Mouse (Mus musculus) ES-CJ7 (cell line): ENCODE results near the gene Vax2.
A peak's percentile ranks its signal among the peaks of the same experiment; 100 is the strongest.

Experiments used
- DNase-seq: peaks from one replicate; pipeline ENCODE4 v3.0.0; 2011; ENCODE audit warnings: low read depth, low spot score

Vax2 gene

DNA sequence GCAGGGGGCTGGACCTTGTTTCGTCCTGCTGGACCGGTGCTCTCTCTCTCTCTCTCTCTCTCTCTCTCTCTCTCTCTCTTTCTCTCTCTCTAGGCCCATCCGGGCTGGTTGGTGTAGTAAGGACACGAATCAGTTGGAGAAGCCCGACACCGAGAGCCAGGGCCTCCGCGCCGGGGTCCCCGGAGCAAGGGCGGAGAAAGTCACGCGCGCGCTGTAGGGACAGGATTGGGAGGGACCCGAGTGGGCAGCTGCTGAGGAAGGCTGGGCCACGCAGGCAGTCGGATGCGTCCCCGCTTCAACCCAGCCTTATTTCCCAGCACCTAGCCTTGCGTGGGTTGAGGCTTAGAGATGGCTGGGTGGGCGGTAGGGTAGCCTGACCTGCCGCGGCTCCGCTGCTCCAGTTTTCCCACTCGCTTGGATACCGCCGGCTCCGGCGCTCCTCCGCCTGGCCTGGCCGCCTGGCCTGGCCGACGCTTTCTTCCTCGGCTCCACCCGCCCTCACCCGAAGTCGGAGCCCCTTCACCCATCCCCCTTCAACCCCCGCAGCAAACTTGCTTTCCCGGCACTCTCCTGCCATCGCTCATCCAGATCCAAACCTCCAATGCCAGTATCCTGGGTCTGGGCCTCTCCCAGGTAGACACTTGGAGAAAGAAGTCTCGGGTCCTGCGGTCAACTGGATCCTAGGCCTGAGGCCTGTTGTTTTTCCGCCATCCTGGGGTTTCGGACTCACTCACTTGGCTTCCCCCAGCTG, 836 bp downstream of the Vax2 start:
- no peak for DNase-seq

DNA sequence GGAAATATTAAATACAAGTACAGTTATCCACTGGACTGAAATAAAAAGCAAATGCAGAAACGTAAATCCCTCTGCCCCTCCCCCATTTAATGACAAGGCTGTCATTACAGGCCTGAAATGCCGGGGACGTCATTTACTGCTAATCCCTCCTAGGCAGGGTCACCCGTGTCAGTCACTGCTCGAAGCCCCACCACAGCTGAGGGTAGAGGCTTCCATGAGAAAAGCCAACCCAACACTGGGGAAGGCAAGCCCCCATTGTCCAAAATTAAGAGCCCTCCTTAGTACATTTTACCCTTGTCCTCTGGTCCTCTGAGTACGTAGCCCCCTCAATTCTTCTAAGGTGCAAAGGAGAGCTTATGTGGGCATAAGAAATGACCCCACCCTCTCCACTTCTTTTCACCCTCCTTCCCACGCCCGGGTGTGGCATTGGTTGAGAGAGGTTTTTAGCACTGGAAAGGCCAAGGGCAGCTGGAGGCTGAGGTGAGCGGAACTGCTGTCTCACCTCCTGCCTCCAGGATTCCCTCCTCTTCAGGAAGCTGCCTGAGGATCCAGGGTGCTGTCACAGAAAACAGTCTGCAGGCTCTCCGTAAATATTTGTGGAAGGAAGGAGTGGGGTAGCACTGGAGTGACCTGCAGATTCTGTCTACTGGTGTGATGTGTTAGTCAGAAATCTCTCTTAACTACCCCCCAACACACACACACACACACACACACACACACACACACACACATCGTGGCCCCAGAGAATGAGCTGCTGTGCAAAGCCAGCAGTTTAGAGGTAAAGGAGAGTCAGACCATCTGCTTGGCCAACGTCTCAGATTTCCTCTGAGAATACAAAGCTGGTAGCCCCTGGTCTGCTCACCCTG, 2.4 kb downstream of the Vax2 start:
- no peak for DNase-seq

DNA sequence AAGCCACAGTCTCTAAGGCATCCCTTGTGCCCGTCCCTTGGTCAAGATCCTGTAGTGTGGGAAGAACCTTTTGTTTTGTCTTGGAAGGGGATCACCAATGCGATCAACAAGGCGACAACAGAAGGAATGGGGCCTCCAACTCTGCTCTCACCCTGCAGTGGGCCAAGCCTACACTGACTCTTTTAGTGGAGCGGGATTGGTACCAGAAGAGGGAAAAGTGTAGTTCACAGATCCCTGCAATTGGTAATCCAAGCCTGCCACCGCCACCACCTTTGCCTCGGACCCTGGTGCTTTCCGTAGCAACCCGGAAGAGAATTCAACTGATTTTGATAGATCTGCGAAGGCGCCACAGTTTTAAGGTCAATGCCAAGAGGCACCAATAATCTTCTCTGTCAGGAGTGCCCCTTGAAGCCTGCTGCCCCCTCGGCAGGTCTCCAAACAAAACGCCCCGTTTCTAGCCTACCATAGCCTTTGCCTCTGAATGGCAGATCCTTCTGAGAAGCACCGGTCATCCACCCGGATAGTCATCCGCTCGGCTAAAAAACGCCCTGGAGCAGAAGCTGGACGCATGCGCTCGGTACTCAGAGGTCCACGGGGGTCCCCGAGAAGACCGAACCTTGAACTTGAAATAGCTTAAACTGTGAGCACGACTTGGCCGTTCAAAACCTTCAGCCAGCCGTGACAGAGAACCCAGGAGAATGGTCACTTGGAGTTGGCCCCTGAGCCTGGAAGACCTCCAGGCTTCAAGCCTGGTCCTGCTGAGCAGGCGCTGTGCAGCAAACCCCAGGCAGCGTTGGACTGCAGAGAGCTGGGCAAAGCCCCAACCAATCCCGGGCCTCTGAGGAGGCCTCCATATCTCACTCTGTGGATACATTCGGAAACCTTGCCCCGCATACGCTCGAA, 3.4 kb downstream of the Vax2 start:
- DNase-seq = no peak

DNA sequence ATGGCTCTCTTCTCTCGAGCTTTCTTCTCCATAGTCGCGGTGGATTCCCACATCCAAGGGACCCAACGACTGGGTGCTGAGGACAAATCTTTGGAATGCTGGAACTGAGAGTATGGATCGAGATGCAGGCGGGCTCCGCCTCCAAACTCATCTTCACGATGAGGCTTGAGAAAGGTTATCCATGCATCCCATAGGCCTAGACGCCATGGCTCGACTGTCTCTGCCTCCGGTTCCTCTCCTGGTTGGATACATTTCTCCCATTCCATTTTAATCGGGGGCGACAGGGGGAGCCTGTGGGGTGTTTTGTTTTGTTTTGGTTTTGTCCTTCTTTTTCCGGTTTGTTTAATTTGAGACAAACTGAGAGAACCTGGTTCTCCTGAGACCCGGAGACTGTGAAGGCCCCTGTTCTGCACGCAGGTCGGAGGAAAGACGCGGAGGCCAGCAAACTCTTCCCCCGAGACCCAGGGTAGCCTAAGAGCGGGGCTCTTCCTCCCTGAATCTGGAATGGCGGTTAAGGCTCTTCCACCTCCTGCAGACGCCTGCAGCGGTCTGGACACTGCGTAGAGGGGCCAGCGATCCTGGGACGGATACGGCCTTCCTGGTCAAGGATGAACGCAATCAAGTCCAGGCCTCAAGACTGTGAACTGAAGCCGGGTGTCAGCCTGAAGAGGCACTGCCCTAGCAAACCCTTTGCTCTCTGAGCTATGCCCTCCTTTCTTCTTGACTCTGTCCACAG, 4.6 kb downstream of the Vax2 start:
- DNase-seq = no peak

DNA sequence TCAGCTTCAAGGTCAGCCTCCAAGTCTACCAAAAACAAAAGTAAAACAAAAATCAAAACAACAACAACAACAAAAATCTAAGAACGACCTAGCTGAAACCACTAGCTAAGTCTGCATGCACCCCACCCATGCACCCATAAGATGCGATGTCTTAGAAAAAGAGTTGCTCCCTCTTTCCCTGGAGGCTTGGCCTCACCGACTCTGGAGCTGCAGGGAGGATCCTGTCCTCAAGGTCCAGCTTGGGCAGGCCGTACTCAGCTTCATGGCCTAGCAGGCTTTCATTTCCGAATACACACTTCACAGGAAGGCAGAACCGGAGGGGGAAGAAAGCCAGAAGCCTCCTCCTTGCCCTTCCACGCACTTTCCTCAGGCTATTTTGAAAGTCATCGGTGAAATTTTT, 6.0 kb downstream of the Vax2 start:
- DNase-seq = no peak

DNA sequence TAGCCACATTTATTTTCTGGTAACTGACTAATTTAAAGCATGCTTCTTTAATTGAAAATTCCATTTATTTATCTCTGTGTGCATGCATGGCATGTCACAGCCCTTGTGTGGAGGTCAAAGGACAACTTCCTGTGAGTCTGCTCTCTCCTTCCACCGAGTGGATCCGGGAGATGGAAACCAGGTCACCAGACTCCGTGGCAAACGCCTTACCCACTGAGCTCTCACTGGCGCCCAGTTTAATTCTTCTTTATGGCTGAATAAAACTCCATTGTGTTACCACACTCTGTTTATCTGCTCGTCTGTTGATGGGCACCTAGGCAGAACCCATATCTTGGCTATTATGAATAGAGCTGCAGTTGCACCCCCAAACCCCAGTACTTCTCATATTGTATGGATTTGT, 11.5 kb downstream of the Vax2 start:
- no peak for DNase-seq

DNA sequence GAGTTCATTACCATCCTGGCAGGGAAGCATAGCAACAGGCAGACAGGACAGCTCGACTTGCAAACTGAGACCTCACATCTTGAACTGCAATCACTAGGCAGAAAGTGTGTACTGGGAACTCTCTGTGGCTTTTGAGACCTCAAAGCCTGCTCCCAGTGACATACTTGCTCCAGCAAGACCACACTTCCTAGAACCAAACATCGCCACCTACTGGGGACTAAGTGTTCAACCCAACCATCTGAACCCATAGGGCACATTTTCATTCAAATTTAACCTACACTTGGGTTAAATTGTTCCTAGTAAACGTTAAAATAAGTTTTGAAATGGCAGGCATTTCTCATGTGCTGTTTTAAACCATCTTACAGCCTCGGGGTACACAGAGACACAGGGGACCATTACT, 16.1 kb downstream of the Vax2 start:
- DNase-seq = peak; percentile 84

DNA sequence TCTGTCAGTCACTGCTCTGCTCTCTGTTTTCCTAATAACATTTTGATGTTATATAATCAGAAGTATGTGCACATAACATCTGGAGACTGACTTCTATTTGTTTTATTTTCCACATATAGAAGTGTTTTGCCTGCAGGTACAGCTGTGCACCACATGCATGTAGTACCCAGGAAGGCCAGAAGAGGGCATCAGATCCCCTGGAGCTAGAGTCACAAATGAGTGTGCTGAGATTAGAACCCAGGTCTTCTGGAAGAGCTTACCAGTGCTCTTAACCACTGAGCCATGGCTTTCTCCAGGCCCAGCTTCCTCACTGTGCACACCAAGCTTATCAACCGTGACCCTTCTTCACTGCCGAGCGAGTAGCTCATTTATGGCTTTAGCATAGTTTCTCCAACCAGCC, 17.4 kb downstream of the Vax2 start:
- DNase-seq = peak; percentile 72

DNA sequence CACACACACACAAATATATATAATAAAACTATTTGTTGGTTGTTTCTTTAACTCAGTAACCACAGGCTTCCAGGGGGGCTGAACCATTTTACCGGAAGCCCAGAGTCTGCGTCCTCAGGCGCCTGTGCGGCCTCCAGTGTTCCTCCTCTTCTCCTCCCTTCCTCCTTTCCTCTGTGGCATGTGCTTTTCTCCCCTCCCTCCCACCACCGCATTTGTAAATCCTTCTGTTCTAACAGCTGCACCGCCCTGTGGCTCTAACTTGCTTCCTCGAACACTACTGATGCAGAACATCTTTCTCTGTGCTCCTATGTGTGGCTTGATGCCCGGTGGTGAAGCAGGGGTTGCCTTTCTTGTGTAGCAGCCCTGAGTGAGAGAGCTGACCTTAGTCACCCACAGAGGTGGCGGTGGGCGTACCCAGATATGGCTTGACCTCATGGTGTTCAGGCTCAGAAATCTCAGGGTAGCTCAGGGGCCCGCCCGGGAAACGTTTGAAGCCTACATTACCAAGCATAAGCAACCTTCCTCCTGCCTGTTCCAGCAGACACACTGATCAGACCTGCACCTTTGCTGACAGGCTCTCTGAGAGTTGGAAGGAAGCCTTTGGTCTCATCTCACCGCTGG, 18.4 kb downstream of the Vax2 start:
- no peak for DNase-seq

DNA sequence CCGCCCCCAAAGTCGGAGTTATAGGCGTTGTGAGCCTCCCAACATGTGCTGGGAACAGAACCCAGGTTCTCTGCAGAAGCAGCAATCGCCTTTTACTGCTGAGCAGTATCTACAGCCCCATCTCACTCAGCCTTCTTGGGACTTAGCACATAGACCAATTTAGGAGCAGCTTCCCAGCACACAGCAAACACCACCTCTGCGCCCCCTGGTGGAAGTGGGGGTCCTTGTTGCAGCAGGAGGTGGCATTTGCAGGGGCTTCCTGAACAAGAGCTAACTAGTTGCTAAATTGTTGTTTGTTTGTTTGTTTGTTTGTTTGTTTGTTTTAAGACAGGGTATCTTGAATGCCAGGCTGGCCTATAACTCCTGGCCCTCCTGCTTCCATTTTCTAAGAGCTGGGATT, 20.1 kb downstream of the Vax2 start:
- peak; percentile 87 for DNase-seq

DNA sequence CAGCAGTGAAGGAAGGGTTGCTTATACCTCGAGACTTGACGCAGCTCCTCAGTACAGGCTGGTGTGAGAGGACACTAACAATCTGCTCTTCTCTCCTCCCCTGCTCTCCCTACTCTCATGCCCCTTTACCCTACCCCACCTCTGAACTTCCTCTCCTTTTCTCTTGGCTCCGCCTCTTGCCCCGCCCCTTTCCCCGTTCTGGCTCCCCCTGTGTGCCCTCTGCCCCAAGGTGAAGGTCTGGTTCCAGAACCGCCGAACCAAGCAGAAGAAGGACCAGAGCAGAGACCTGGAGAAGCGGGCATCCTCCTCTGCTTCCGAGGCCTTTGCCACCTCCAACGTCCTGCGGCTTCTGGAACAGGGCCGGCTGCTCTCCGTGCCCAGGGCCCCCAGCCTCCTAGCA, 26.2 kb downstream of the Vax2 start:
- peak; percentile 47 for DNase-seq

DNA sequence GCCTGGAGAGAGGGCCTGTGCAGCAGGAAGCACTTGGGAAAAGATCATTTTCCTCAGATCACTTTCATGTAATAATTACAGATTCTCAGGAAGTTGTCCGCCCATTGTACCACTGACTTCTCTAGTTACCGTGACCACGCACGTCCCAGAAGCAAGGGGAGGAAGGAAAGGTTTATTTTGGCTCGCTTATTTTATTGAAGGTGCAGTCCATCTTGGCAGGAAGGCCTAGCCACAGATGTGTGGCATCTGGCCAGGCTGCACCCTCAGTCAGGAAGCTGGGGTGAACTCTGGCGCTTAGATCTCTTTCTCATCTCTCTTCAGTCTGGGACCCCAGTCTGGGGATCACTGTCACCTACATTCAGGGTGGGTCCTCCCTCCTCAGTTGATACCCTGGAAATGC, 27.5 kb downstream of the Vax2 start:
- no peak for DNase-seq

DNA sequence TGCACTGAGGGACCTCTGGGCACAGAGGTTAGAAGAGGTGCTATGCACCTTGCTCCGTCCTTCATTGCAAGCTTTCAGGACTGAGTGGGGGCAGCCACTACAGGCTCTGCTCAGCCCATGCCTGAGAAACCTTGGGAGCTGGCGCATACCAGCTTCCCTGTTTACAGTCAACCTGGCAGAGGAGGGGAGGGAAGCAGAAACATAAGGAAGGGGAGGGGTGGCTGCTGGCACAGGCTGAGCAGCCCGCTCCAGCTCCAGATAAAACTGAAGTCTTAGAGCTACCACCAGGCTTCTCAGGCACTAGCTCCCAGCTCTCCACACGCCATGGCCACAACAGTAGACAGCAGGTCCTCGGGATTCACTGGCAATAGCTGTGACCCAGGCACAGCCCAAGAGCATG, 31.7 kb downstream of the Vax2 start, which contains the start of gene Atp6v1b1:
TSS of gene Atp6v1b1 (plus strand) at position 230 of the 400 bp plus-strand sequence.
- no peak for DNase-seq

DNA sequence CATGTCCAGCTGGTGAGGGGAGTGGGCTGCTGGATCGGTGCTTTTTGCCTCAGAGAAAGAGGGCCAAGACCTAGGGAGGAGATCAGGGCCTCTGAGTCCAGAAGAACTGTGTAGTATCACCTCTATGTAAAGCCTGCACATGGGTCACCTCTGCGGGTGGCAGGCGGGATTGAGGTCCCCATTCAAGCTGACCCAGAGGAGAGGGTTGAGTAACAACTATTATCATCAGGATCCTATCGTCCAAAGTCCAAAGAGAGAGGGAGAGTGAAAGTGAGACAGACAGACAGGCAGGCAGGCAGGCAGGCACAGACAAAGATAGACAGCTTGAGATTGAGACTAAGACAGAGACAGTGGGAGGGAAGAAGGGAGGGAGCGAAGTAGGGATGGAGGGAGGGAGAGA, 32.1 kb downstream of the Vax2 start:
- DNase-seq = no peak

DNA sequence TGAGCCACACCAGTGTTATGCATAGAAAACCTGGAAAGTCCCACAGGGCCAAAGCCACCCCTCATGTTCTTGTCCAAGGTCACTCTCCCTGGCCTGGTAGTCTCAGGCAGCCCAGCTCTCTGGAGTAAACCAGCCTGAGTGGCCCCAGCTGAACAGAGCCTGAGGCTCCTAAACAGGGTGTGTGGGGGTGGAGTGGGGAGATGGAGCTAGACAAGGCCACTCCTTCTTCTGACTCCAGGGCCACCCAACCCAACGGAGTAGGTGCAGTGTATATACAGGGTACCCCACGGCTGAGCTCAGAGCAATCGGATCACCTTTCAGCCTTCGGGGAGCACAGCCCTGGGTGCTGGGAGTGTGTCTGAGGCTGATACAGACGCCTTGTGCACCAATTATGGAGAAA, 33.1 kb downstream of the Vax2 start:
- DNase-seq = peak; percentile 52

DNA sequence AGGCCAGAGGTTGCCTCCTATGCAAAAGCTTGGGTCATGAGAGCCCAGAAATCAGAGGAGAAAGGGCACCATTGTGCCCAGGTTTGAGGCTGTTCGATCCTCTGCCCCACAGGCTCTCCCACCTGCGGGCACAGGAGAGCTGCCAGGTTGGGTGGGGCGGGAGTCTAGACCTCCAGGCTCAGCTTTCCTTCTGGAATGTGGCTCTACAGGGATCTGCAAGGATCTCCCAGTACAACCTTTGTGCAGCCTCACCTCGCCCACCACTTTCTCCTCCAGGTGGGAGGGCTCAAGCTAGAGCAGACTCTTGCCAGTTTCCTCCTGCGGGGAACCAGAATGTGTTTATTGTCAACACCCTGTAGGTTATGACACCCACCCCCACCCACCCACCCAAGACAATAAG, 33.5 kb downstream of the Vax2 start:
- DNase-seq = no peak

DNA sequence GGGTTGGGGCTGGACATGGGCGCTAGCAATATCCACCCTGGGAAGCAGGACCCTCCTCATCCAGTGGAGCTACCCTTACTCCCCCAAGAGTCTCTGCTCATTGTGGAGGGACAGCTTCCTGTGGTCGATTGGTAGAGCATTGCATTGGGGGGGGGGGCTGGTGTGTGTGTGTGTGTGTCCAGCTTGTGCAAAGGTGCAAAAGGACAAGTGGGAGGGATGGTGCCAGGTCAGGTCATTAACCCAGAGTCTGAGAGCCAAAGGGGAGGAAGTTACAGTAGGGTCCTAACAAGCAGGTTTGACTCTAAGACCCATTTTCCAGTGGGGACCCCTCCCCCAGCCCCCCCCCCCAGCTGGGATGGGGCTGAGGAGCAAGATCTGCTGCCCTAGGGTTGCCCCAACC, 34.4 kb downstream of the Vax2 start:
- DNase-seq = no peak

DNA sequence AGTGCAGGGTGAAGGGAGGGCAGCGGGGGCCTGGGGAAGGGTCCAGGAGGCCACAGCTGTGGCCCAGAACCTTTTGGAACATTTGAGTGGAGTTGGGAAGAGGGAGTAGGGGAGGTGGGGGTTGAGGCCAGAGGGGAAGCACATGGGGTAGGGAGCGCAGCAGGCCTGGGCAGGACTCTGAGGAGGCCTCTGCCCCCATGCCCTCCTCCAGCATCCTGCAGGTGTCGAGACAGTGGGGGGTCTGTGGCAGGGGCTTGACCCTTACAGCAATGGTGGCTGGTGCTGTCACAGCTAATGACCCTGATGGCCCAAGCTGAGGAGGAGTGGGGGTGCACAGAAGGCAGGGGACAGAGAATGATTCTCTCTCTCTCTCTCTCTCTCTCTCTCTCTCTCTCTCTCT, 38.2 kb downstream of the Vax2 start:
- no peak for DNase-seq

DNA sequence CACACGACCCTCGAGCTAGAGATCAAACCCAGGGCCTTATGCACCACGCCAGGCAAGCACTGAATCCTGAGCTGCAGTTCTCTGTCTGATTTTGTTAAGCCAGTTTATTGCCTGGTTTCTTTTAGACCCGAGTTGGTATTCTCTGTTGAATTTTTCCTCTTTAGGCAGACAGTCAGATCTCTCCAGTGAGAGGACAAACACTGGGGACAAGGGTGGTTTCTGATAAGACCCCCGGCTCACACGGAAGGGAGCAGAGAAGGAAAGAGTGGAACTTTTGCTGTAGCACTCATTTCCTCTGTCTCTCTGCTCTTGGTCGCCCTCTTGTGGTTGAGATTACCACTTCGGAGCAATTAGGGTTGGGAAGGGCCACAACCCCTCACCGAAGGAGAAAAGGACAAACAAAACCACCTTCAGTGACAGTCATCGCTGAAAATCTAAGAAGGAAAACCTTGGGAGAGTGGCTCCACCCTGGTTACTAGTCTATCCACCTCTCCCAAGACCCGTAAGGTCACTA, 39.2 kb downstream of the Vax2 start:
- DNase-seq = peak; percentile 59

DNA sequence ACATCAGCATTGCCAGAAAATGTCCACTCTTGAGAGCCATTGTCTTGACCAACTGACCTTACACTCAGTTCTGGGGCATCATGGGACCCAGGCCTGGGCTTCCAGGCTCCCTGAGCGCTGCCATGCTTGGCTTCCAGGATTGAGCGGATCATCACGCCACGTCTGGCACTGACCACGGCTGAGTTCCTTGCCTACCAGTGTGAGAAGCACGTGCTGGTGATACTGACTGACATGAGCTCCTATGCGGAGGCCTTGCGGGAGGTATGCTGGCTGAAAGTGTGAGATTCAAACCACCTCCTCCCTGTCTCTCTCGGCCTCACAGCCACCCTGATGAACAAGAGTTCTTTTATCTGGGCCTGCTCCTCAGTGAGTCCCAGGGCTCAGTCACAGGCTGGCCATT, 45.0 kb downstream of the Vax2 start:
- DNase-seq = no peak

DNA sequence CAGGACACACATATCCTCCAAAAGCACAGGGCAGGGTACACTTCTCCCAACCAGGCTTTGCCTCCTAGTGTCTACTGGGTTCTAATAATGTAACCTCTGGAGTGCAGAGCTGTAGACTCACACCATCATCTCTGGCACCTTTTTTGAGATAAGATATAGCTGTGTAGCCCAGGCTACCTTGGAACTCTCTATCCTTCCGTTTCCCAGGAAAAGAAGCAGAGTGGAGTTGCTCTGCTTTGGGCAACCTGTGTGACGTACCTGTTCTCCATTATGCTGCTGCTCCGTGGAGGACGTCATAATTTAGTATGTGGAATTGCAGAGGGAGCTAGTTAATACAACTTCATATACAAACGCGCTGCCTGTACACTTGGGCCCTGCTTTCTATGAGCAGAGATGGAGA, 51.3 kb downstream of the Vax2 start, which contains the start of gene Ankrd53:
TSS of gene Ankrd53 (plus strand) at position 301 of the 400 bp plus-strand sequence.
- no peak for DNase-seq
